Mouse (Mus musculus): ENCODE results near the gene Col12a1. TPM values are rescaled to one million over a fixed set of nuclear protein-coding genes. Genes with fewer than 3 reads are reported as not detected.

The Col12a1 gene
- total and polyA plus RNA-seq, 3 experiments = 0.07 to 0.46 (median 0.21) TPM

GRCm38 (mm10) chr9:79745036-79745435, 26.4 kb upstream of the Col12a1 start:
- Histone ChIP-seq H3K9me3 (replicated peaks; ENCODE audit: low read length) (peaks cover 3% of the 10 kb centered on the region), H3K27ac (ENCODE audit: insufficient read depth, low read depth) (no peak overlapping the region), H3K4me3 (replicated peaks in 1 of 3; ENCODE audit: low read depth in 2 of 3, low read length in 2 of 3, poor library complexity in 1 of 3) (no peak overlapping the region), H3K79me2 (replicated peaks; ENCODE audit: control insufficient read depth, extremely low read depth, insufficient read depth, poor library complexity, severe bottlenecking) (no peaks in the 10 kb centered on the region), H3K9ac (ENCODE audit: insufficient read depth, low read depth) (no peak overlapping the region), H3K27me3 (replicated peaks) (no peaks in the 10 kb centered on the region), H3K36me3 (replicated peaks in 1 of 2; ENCODE audit: control insufficient read depth in 1 of 2, insufficient read depth in 1 of 2, low read length in 1 of 2) (peaks cover 0 to 1% of the 10 kb centered on the region in 2 experiments), H3K4me1 (ENCODE audit: control insufficient read depth in 1 of 2, insufficient read depth in 2 of 2) (peaks cover 0 to 2% of the 10 kb centered on the region in 2 experiments; a peak in 1 of 4 replicates), H3K4me2 (ENCODE audit: insufficient read depth, low read depth, poor library complexity, severe bottlenecking) (0 out of 2 replicates have a peak overlapping the region, but pooled peaks have one; percentile 9)
- dilution Hi-C loops (cut with MboI; ENCODE audit: extremely low pct_ligation_motif_present, extremely low pct_unique_long_range_greater_than_20kb, low sequenced_read_pairs) = no loop called here
- DNase-seq (ENCODE audit: extremely low read depth) = no peak
- TF ChIP-seq TCF12 (IDR thresholded peaks at IDR 0.05; ENCODE audit: low read depth, low read length) = no peak
- no peak for TF ChIP-seq ZC3H11A (IDR thresholded peaks at IDR 0.05; ENCODE audit: low read depth, low read length)
- TF ChIP-seq ETS1 (conservative IDR thresholded peaks at IDR 0.05; ENCODE audit: low read depth, low read length) = no peak
- TF ChIP-seq JUND (conservative IDR thresholded peaks at IDR 0.05; ENCODE audit: low read depth, low read length) = no peak
- TF ChIP-seq EP300 (IDR thresholded peaks at IDR 0.05; ENCODE audit: low read length) = no peak
- TF ChIP-seq POLR2AphosphoS2 (IDR thresholded peaks at IDR 0.05; ENCODE audit: low read depth, low read length) = no peak
- TF ChIP-seq USF2 (conservative IDR thresholded peaks at IDR 0.05; ENCODE audit: low read depth, low read length) = no peak
- no peak for TF ChIP-seq NELFE (IDR thresholded peaks at IDR 0.05; ENCODE audit: low read depth, low read length)
- TF ChIP-seq ZMIZ1 (IDR thresholded peaks at IDR 0.05; ENCODE audit: low read depth, low read length) = no peak
- TF ChIP-seq UBTF (IDR thresholded peaks at IDR 0.05; ENCODE audit: low read depth, low read length) = no peak
- TF ChIP-seq MAX (IDR thresholded peaks at IDR 0.05; ENCODE audit: low read length) = no peak
- no peak for TF ChIP-seq SMC3 (IDR thresholded peaks at IDR 0.05; ENCODE audit: low read depth, low read length)
- no peak for TF ChIP-seq ZNF384 (IDR thresholded peaks at IDR 0.05; ENCODE audit: low read depth, low read length)
- TF ChIP-seq CHD1 (IDR thresholded peaks at IDR 0.05; ENCODE audit: low read depth, low read length) = no peak
- TF ChIP-seq RAD21 (IDR thresholded peaks at IDR 0.05; ENCODE audit: low read depth, low read length) = no peak
- TF ChIP-seq MEF2A (IDR thresholded peaks at IDR 0.05; ENCODE audit: borderline replicate concordance, low read depth, low read length) = no peak
- TF ChIP-seq MAFK (IDR thresholded peaks at IDR 0.05; ENCODE audit: insufficient replicate concordance, low read length) = no peak
- in situ Hi-C loops (cut with MboI; ENCODE audit: low pct_ligation_motif_present, low pct_unique_long_range_greater_than_20kb, low sequenced_read_pairs) = no loop called here

- in situ Hi-C loops (cut with MboI; ENCODE audit: low pct_ligation_motif_present, low pct_unique_long_range_greater_than_20kb, low sequenced_read_pairs) (no loop called here), dilution Hi-C loops (cut with MboI; ENCODE audit: extremely low pct_ligation_motif_present, extremely low pct_unique_long_range_greater_than_20kb, low sequenced_read_pairs) (no loop called here)
- Histone ChIP-seq H3K27ac (ENCODE audit: insufficient read depth, low read depth) (no peak overlapping the region), H3K4me2 (ENCODE audit: insufficient read depth, low read depth, poor library complexity, severe bottlenecking) (peak overlapping the region; percentile 77), H3K36me3 (replicated peaks in 1 of 2; ENCODE audit: control insufficient read depth in 1 of 2, insufficient read depth in 1 of 2, low read length in 1 of 2) (no peaks in the 10 kb centered on the region), H3K79me2 (replicated peaks; ENCODE audit: control insufficient read depth, extremely low read depth, insufficient read depth, poor library complexity, severe bottlenecking) (no peaks in the 10 kb centered on the region), H3K27me3 (replicated peaks) (no peaks in the 10 kb centered on the region), H3K9me3 (replicated peaks; ENCODE audit: low read length) (no peaks in the 10 kb centered on the region), H3K9ac (ENCODE audit: insufficient read depth, low read depth) (peak overlapping the region; percentile 47; the same call in 1 of the 2 replicates), H3K4me3 (replicated peaks in 1 of 3; ENCODE audit: low read depth in 2 of 3, low read length in 2 of 3, poor library complexity in 1 of 3) (peak overlapping the region in 1 of 3 experiments; percentile 2), H3K4me1 (ENCODE audit: control insufficient read depth in 1 of 2, insufficient read depth in 2 of 2) (peaks cover 3 to 13% of the 10 kb centered on the region in 2 experiments)
- TF ChIP-seq JUN (IDR thresholded peaks at IDR 0.05; ENCODE audit: insufficient read depth, low read depth, low read length) = no peak
- 0 out of 2 replicates have a peak, but pooled peaks have one; percentile 10 for TF ChIP-seq MEF2A (IDR thresholded peaks at IDR 0.05; ENCODE audit: borderline replicate concordance, low read depth, low read length)
- peak; percentile 33; the same call in 1 of the 2 replicates for TF ChIP-seq SIN3A (IDR thresholded peaks at IDR 0.05; ENCODE audit: low read length)
- TF ChIP-seq ETS1 (conservative IDR thresholded peaks at IDR 0.05; ENCODE audit: low read depth, low read length) = peak; percentile 41
- peak; percentile 70 for TF ChIP-seq EP300 (IDR thresholded peaks at IDR 0.05; ENCODE audit: low read length)
- 0 out of 2 replicates have a peak, but pooled peaks have one; percentile 32 for TF ChIP-seq RCOR1 (conservative IDR thresholded peaks at IDR 0.05; ENCODE audit: low read depth, low read length)
- TF ChIP-seq CHD1 (IDR thresholded peaks at IDR 0.05; ENCODE audit: low read depth, low read length) = no peak
- peak; percentile 37; the same call in 1 of the 2 replicates for TF ChIP-seq BHLHE40 (IDR thresholded peaks at IDR 0.05; ENCODE audit: low read depth, low read length)
- TF ChIP-seq GABPA (IDR thresholded peaks at IDR 0.05; ENCODE audit: insufficient replicate concordance, low read depth, low read length) = no peak
- no peak for TF ChIP-seq ELF1 (IDR thresholded peaks at IDR 0.05; ENCODE audit: low read depth, low read length)
- peak; percentile 62; the same call in 1 of the 2 replicates for TF ChIP-seq IRF4 (IDR thresholded peaks at IDR 0.05; ENCODE audit: low read depth, low read length)
- peak; percentile 27; the same call in 1 of the 2 replicates for TF ChIP-seq TCF12 (IDR thresholded peaks at IDR 0.05; ENCODE audit: low read depth, low read length)
- peak; percentile 78 for DNase-seq (ENCODE audit: extremely low read depth)
These were observed 17.0 kb upstream of the Col12a1 start for GRCm38 (mm10) chr9:79735608-79736007.

All from CH12.LX (cell line).